Mouse (Mus musculus) kidney, embryonic 14.5 days (tissue): ENCODE results near the gene Shisa5. TPM values are rescaled to one million over a fixed set of nuclear protein-coding genes. Genes with fewer than 3 reads are reported as not detected.
A peak's percentile ranks its signal among the peaks of the same experiment; 100 is the strongest.

Source experiments
- ATAC-seq: fragments of 200-750 bp; cut with Nextera tagmentation; 2 replicates; pipeline ENCODE4 v1.8.0; 2017; ENCODE audit warnings: moderate number of reproducible peaks, mild to moderate bottlenecking, moderate TSS enrichment, moderate library complexity; ENCODE audit not compliant: low FRiP score, low TSS enrichment
- H3K27ac ChIP-seq: fragments of 300-500 bp; sonication (generic); 2 replicates; pipeline ENCODE4 v1.5.1; 2014; ENCODE audit warnings: low read depth, mild to moderate bottlenecking, low read length, moderate library complexity, mixed read lengths
- H3K27me3 ChIP-seq: fragments of 300-500 bp; sonication (generic); 2 replicates; pipeline ENCODE4 v1.6.1; 2014; ENCODE audit warnings: mild to moderate bottlenecking, low read length; ENCODE audit not compliant: control insufficient read depth, insufficient read depth
- H3K36me3 ChIP-seq: fragments of 300-500 bp; sonication (generic); 2 replicates; pipeline ENCODE4 v1.6.1; 2014; ENCODE audit warnings: low read length, mixed read lengths; ENCODE audit not compliant: control insufficient read depth, insufficient read depth
- H3K4me1 ChIP-seq: fragments of 300-500 bp; sonication (generic); 2 replicates; pipeline ENCODE4 v1.6.1; 2014; ENCODE audit warnings: low read length, mixed read lengths; ENCODE audit not compliant: control insufficient read depth, insufficient read depth
- H3K4me2 ChIP-seq: fragments of 300-500 bp; sonication (generic); replicated peaks from 2 replicates; pipeline ENCODE4 v1.6.1; 2014; ENCODE audit warnings: low read depth, mild to moderate bottlenecking, low read length
- H3K4me3 ChIP-seq: fragments of 300-500 bp; sonication (generic); 2 replicates; pipeline ENCODE4 v1.5.1; 2014; ENCODE audit warnings: mild to moderate bottlenecking, low read length
- H3K9ac ChIP-seq: fragments of 300-500 bp; sonication (generic); 2 replicates; pipeline ENCODE4 v1.6.1; 2014; ENCODE audit warnings: low read depth, mild to moderate bottlenecking, low read length, moderate library complexity
- H3K9me3 ChIP-seq: fragments of 300-500 bp; sonication (generic); 2 replicates; pipeline ENCODE4 v1.6.1; 2016; ENCODE audit warnings: low read length; ENCODE audit not compliant: control insufficient read depth
- WGBS: fragments of 180-500 bp; shearing (Covaris S2); extraction: QIAGEN DNeasy Blood & Tissue Kit; methylation state at CpG from one replicate; pipeline ENCODE4 v1.1.7; 2014; 5-methylcytosine and 5-hydroxymethylcytosine counted together
- polyA plus RNA-seq: library from polyadenylated mRNA; unstranded; fragments of >200 nt; fragmentation: Nextera tagmentation; extraction: Ambion mirVana; gene quantifications from 2 replicates; pipeline ENCODE4 v1.2.1, GENCODE M21; 2014

Gene Shisa5
- polyA plus RNA-seq, 1 experiment from 2014 or later: 65.7 TPM

DNA sequence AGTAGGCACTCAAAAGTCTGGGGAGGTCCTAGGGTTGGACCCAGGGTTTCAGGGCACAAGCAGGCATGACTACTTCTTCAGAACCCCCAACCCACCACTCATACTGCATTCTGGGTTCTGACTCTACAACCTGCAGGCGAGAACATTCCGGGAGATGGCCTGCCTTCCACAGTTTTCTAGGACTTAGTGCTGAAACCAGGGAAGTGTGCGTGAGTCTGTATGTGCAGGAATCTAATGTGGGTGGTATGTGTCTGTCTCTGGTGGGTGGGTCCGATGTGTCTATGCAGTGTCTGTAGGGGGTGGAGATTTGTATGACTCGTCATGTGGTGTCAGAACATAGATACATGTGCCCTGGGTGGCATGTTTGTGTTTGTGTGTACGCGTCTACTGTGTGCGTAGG lies 60.0 kb downstream of the Shisa5 start:
- Histone ChIP-seq H3K27me3 (no peaks in the 10 kb centered on the region), H3K9ac (no peak overlapping the region), H3K4me2 (peak overlapping the region; percentile 54), H3K36me3 (peaks cover 29% of the 10 kb centered on the region), H3K27ac (peak overlapping the region; percentile 99; the same call in 1 of the 2 replicates), H3K9me3 (no peaks in the 10 kb centered on the region), H3K4me3 (no peak overlapping the region), H3K4me1 (peaks cover 56% of the 10 kb centered on the region)
- WGBS: 91% methylated on average over 8 of the region's 8 CpGs
- ATAC-seq: no peak

GRCm38 (mm10) chr9:109098969-109099368 lies 60.6 kb downstream of the Shisa5 start:
- H3K4me2 ChIP-seq: peak overlapping the region; percentile 15
- H3K4me3 ChIP-seq: no peak overlapping the region
- peaks cover 50% of the 10 kb centered on the region for H3K4me1 ChIP-seq
- ATAC-seq: no peak
- H3K9ac ChIP-seq: peak overlapping the region; percentile 44
- peak overlapping the region; percentile 30; the same call in 1 of the 2 replicates for H3K27ac ChIP-seq
- H3K9me3 ChIP-seq: no peaks in the 10 kb centered on the region
- H3K36me3 ChIP-seq: peaks cover 35% of the 10 kb centered on the region
- H3K27me3 ChIP-seq: no peaks in the 10 kb centered on the region
- WGBS: 34% methylated on average over 4 of the region's 6 CpGs

GRCm38 (mm10) chr9:109100307-109100928 lies 62.1 kb downstream of the Shisa5 start:
- ATAC-seq: no peak
- no peak overlapping the region for H3K27ac ChIP-seq
- 88% methylated on average over 20 of the region's 20 CpGs for WGBS
- no peaks in the 10 kb centered on the region for H3K27me3 ChIP-seq
- 0 out of 2 replicates have a peak overlapping the region, but pooled peaks have one; percentile 2 for H3K9ac ChIP-seq
- H3K4me3 ChIP-seq: no peak overlapping the region
- peaks cover 47% of the 10 kb centered on the region for H3K36me3 ChIP-seq
- peaks cover 50% of the 10 kb centered on the region for H3K4me1 ChIP-seq
- no peak overlapping the region for H3K4me2 ChIP-seq
- H3K9me3 ChIP-seq: no peaks in the 10 kb centered on the region

- Histone ChIP-seq H3K27me3 (no peaks in the 10 kb centered on the region), H3K9me3 (no peaks in the 10 kb centered on the region), H3K27ac (no peak overlapping the region), H3K4me3 (no peak overlapping the region), H3K4me2 (no peak overlapping the region), H3K9ac (no peak overlapping the region; the same call in 1 of the 2 replicates), H3K4me1 (peaks cover 52% of the 10 kb centered on the region), H3K36me3 (peaks cover 62% of the 10 kb centered on the region)
- ATAC-seq: no peak
- 89% methylated on average over 5 of the region's 5 CpGs for WGBS
Measured at GRCm38 (mm10) chr9:109101933-109102445, 63.6 kb downstream of the Shisa5 start.

DNA sequence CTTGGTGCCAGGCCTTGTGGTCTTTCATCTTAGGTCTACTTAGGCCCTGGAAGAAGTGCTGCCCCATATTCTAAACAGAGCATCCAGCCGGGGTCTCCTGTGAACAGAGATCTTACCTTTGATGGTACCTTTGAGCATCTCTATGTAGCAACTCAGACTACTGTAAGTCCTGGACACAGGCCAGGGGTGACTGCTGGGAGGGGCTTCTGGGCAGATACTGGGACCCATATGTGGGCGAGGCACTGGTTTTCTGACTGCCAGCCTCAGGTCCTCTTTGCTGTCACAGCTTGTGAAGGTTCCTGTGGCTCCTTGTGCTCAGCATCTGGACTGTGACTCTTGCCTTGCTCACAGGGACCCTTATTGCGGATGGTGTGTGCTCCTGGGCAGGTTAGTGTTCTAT lies 64.2 kb downstream of the Shisa5 start:
- no peaks in the 10 kb centered on the region for H3K27me3 ChIP-seq
- peaks cover 65% of the 10 kb centered on the region for H3K36me3 ChIP-seq
- no peak for ATAC-seq

DNA sequence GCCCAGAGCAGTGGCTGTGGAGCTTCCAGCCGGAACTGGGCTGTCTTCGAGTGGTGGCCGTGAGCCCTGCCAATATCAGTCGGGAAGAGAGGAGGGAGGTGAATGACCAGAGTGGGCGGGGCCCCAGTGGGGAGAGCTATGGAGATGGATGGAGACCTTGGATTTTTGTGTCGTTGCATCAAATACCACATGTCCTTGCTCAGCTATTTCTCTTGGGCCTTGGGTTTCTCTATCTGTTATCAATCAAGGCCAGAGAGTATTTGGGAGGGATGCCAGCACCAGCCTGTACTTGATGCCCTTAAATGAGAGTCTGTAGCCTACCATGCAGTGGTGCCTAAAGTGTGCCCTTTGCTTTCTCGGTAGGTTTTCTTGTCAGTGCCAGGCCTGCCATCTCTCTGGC lies 64.9 kb downstream of the Shisa5 start:
- Histone ChIP-seq H3K27ac (no peak overlapping the region), H3K9ac (no peak overlapping the region), H3K9me3 (no peaks in the 10 kb centered on the region), H3K4me2 (no peak overlapping the region), H3K4me1 (peaks cover 48% of the 10 kb centered on the region), H3K27me3 (no peaks in the 10 kb centered on the region), H3K4me3 (no peak overlapping the region), H3K36me3 (peaks cover 71% of the 10 kb centered on the region)
- ATAC-seq: no peak
- WGBS: 69% methylated on average over 7 of the region's 7 CpGs

More for the DNA sequence above, 64.2 kb downstream of the Shisa5 start:
- no peaks in the 10 kb centered on the region for H3K9me3 ChIP-seq
- H3K4me3 ChIP-seq: no peak overlapping the region
- no peak overlapping the region for H3K9ac ChIP-seq
- 84% methylated on average over 3 of the region's 3 CpGs for WGBS
- no peak overlapping the region for H3K27ac ChIP-seq
- H3K4me1 ChIP-seq: peaks cover 51% of the 10 kb centered on the region
- no peak overlapping the region for H3K4me2 ChIP-seq

DNA sequence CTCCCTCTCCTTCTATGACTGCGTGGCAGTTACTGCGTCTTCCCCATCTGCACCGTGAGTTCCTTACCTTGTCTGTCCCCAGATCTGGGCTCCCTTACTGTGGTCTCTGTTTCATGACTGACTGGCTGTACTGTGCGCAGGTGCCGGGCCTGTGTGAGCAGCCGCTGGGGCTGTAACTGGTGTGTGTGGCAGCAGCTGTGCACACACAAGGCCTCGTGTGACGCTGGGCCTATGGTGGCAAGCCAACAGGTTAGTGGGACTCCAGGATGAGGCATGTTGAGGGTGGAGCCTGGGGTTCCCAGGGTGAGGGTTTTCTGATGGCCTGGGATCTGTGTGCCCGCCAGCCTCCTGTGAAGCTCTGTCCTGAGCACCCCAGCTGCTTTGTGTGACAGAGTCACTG lies 65.7 kb downstream of the Shisa5 start:
- Histone ChIP-seq H3K27me3 (no peaks in the 10 kb centered on the region), H3K4me3 (no peak overlapping the region), H3K27ac (no peak overlapping the region), H3K4me2 (no peak overlapping the region), H3K9me3 (no peaks in the 10 kb centered on the region), H3K9ac (no peak overlapping the region), H3K36me3 (peaks cover 80% of the 10 kb centered on the region), H3K4me1 (peaks cover 39% of the 10 kb centered on the region)
- no peak for ATAC-seq
- 90% methylated on average over 9 of the region's 9 CpGs for WGBS

DNA sequence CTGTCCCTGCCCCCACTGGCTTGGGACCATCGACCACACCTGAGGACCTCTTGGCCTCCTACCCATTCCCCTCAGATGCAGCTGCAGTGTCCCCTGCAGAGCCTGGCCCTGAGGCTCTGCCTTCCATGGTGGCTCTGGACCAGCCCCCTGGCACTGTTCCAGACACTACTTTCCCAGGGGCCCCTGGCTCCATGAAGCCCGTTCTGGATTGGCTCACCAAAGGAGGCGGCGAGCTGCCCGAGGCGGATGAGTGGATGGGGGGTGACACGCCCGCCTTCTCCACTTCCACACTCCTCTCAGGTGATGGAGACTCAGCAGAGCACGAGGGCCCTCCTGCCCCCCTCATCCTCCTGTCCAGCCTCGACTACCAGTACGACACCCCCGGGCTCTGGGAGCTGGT lies 66.6 kb downstream of the Shisa5 start:
- Histone ChIP-seq H3K4me2 (no peak overlapping the region), H3K36me3 (peaks cover 85% of the 10 kb centered on the region), H3K27ac (no peak overlapping the region), H3K4me1 (peaks cover 33% of the 10 kb centered on the region), H3K9ac (no peak overlapping the region), H3K27me3 (no peaks in the 10 kb centered on the region), H3K4me3 (no peak overlapping the region), H3K9me3 (no peaks in the 10 kb centered on the region)
- 73% methylated on average over 12 of the region's 12 CpGs for WGBS
- no peak for ATAC-seq

DNA sequence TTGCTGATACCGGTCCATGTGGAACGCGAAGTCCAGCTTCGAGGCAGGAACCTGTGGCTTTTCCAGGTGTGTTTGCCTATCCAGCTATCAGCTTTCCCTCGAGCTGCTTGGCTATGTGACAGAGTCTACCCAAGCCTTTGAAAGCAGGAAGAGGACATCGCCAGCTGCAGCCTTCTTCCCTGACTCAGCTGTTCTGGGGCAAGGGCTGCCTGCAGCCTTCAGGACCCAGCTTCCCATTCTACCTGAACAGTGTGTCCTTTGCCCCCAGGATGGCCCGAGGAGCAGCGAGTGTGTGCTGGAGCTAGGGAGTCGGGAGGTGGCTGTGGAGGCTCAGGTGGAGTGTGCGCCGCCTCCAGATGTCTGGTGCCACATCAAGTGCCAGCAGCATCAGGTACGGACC lies 67.3 kb downstream of the Shisa5 start:
- H3K27ac ChIP-seq: no peak overlapping the region
- no peak overlapping the region for H3K4me2 ChIP-seq
- H3K9me3 ChIP-seq: no peaks in the 10 kb centered on the region
- H3K27me3 ChIP-seq: no peaks in the 10 kb centered on the region
- peaks cover 85% of the 10 kb centered on the region for H3K36me3 ChIP-seq
- 91% methylated on average over 12 of the region's 12 CpGs for WGBS
- no peak overlapping the region for H3K4me3 ChIP-seq
- ATAC-seq: no peak
- peaks cover 29% of the 10 kb centered on the region for H3K4me1 ChIP-seq
- no peak overlapping the region for H3K9ac ChIP-seq
